Mouse (Mus musculus) heart, adult 9 months (tissue): Measurements from ENCODE around the gene Zfp992.
"Not testable (repeated sequence)": the region's sequence is repeated elsewhere in the genome, so short reads cannot be mapped to it uniquely, and the experiment has no call there.

ENCODE experiments used
- DNase-seq, 2 experiments: peaks; one replicate each; pipeline ENCODE4 v3.0.0; 2022; ENCODE audit warnings: low spot score in 2 of 2

Gene Zfp992

GRCm38 (mm10) chr4:146517150-146517549 lies 68.3 kb downstream of the Zfp992 start:
- DNase-seq = not testable (repeated sequence)
